Mouse (Mus musculus): ENCODE measurements around the gene Sobp. TPM values are rescaled to one million over a fixed set of nuclear protein-coding genes. Genes with fewer than 3 reads are reported as not detected.

Gene Sobp
- total RNA-seq, 2 experiments from 2014 or later = 83.3 to 83.8 TPM

- Histone ChIP-seq H3K4me3 (no peak overlapping the region), H3K27ac (no peak overlapping the region)
- DNase-seq (ENCODE audit: low spot score in 2 of 2) = no peak
- no peak for TF ChIP-seq CTCF (conservative IDR thresholded peaks at IDR 0.05)
These were observed 31.2 kb downstream of the Sobp start for GRCm38 (mm10) chr10:43143173-43143572.

- Histone ChIP-seq H3K4me3 (no peak overlapping the region), H3K27ac (no peak overlapping the region)
- TF ChIP-seq CTCF (conservative IDR thresholded peaks at IDR 0.05) = no peak
- DNase-seq (ENCODE audit: low spot score in 2 of 2) = no peak
These were observed 40.3 kb downstream of the Sobp start for GRCm38 (mm10) chr10:43134027-43134426.

GRCm38 (mm10) chr10:43128750-43129149 is 45.6 kb downstream of the Sobp start:
- Histone ChIP-seq H3K4me3 (no peak overlapping the region), H3K27ac (no peak overlapping the region)
- DNase-seq (ENCODE audit: low spot score in 2 of 2) = no peak
- TF ChIP-seq CTCF (conservative IDR thresholded peaks at IDR 0.05) = no peak

GRCm38 (mm10) chr10:43124561-43124960 is 49.8 kb downstream of the Sobp start:
- no peak for DNase-seq (ENCODE audit: low spot score in 2 of 2)
- TF ChIP-seq CTCF (conservative IDR thresholded peaks at IDR 0.05) = no peak
- peak overlapping the region; percentile 33; the same call in 1 of the 2 replicates for H3K27ac ChIP-seq
- H3K4me3 ChIP-seq = no peak overlapping the region

- DNase-seq (ENCODE audit: low spot score in 2 of 2) = no peak
- Histone ChIP-seq H3K27ac (peak overlapping the region; percentile 33; the same call in 1 of the 2 replicates), H3K4me3 (no peak overlapping the region)
- no peak for TF ChIP-seq CTCF (conservative IDR thresholded peaks at IDR 0.05)
These were observed 50.2 kb downstream of the Sobp start for GRCm38 (mm10) chr10:43124156-43124555.

- no peak overlapping the region for H3K27ac ChIP-seq
These were observed 50.9 kb downstream of the Sobp start for GRCm38 (mm10) chr10:43123422-43123821.

GRCm38 (mm10) chr10:43120688-43121450 is 53.5 kb downstream of the Sobp start:
- Histone ChIP-seq H3K4me3 (no peak overlapping the region), H3K27ac (peak overlapping the region; percentile 46; the same call in 1 of the 2 replicates)
- TF ChIP-seq CTCF (conservative IDR thresholded peaks at IDR 0.05) = no peak
- no peak for DNase-seq (ENCODE audit: low spot score in 2 of 2)

More at GRCm38 (mm10) chr10:43123422-43123821, 50.9 kb downstream of the Sobp start:
- no peak for DNase-seq (ENCODE audit: low spot score in 2 of 2)
- no peak for TF ChIP-seq CTCF (conservative IDR thresholded peaks at IDR 0.05)
- no peak overlapping the region for H3K4me3 ChIP-seq

- no peak overlapping the region for H3K27ac ChIP-seq
- H3K4me3 ChIP-seq = no peak overlapping the region
- no peak for DNase-seq (ENCODE audit: low spot score in 2 of 2)
- TF ChIP-seq CTCF (conservative IDR thresholded peaks at IDR 0.05) = no peak
These were observed 58.0 kb downstream of the Sobp start for GRCm38 (mm10) chr10:43116083-43116927.

GRCm38 (mm10) chr10:43112296-43112695 is 62.0 kb downstream of the Sobp start:
- no peak for TF ChIP-seq CTCF (conservative IDR thresholded peaks at IDR 0.05)
- DNase-seq (ENCODE audit: low spot score in 2 of 2) = no peak
- Histone ChIP-seq H3K4me3 (no peak overlapping the region), H3K27ac (no peak overlapping the region)

- peak in 1 of 2 experiments; percentile 67 for DNase-seq (ENCODE audit: low spot score in 2 of 2)
- Histone ChIP-seq H3K27ac (peak overlapping the region; percentile 82), H3K4me3 (no peak overlapping the region)
- no peak for TF ChIP-seq CTCF (conservative IDR thresholded peaks at IDR 0.05)
These were observed 67.7 kb downstream of the Sobp start for GRCm38 (mm10) chr10:43106616-43107015.

GRCm38 (mm10) chr10:43106196-43106595 is 68.1 kb downstream of the Sobp start:
- TF ChIP-seq CTCF (conservative IDR thresholded peaks at IDR 0.05) = no peak
- Histone ChIP-seq H3K4me3 (no peak overlapping the region; the same call in 1 of the 2 replicates), H3K27ac (peak overlapping the region; percentile 82)
- no peak for DNase-seq (ENCODE audit: low spot score in 2 of 2)

GRCm38 (mm10) chr10:43100513-43100912 is 73.8 kb downstream of the Sobp start:
- H3K27ac ChIP-seq = no peak overlapping the region
- no peak for DNase-seq (ENCODE audit: low spot score in 2 of 2)
- H3K4me3 ChIP-seq = no peak overlapping the region
- TF ChIP-seq CTCF (conservative IDR thresholded peaks at IDR 0.05) = no peak

GRCm38 (mm10) chr10:43099229-43099628 is 75.1 kb downstream of the Sobp start:
- Histone ChIP-seq H3K27ac (peak overlapping the region; percentile 39; the same call in 1 of the 2 replicates), H3K4me3 (no peak overlapping the region)
- DNase-seq (ENCODE audit: low spot score in 2 of 2) = no peak
- no peak for TF ChIP-seq CTCF (conservative IDR thresholded peaks at IDR 0.05)

Measured in layer of hippocampus, adult 2 months (tissue).